Mouse (Mus musculus): ENCODE results near the gene Nup155. TPM values are rescaled to one million over a fixed set of nuclear protein-coding genes. Genes with fewer than 3 reads are reported as not detected.
"Not testable (repeated sequence)": the region's sequence is repeated elsewhere in the genome, so short reads cannot be mapped to it uniquely, and the experiment has no call there.

Gene Nup155
- polyA plus RNA-seq, 1 experiment from 2014 or later, result 27.5 TPM

DNA sequence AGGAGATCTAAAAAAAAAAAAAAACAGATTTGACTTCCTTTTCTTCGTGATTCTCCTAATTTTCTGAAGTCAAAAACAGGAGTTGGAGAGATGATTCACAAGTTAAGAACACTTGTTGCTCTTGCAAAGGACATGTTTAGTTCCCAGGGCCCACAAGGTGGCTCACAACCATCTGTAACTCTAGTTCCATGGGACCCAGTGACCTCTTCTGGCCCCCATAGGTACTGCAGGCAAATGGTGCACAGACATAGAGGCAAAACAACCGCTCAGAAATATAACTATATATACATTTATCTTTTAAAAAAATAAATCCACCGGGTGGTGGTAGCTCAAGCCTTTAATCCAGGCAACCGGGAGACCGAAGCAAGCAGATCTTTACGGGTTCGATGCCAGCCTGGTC, 11.2 kb upstream of the Nup155 start:
- no peaks in the 10 kb centered on the region for H3K27me3 ChIP-seq (ENCODE audit: insufficient read depth, low read length)
- no peaks in the 10 kb centered on the region for H3K9me3 ChIP-seq (ENCODE audit: low read depth, low read length)
- DNase-seq (peak; percentile 74), ATAC-seq (ENCODE audit: insufficient read depth) (no peak)
- 25% methylated on average over 7 of the region's 7 CpGs for WGBS
- peak overlapping the region; percentile 64 for H3K4me2 ChIP-seq
- no peak overlapping the region for H3K27ac ChIP-seq (ENCODE audit: low read depth)
- TF ChIP-seq CTCF (IDR thresholded peaks at IDR 0.05; ENCODE audit: low read depth), result peak; percentile 72
- H3K9ac ChIP-seq, result peak overlapping the region; percentile 32; the same call in 1 of the 2 replicates
- 0 out of 2 replicates have a peak, but pooled peaks cover 2% of the 10 kb centered on the region for H3K4me1 ChIP-seq (ENCODE audit: insufficient read depth)
- H3K4me3 ChIP-seq (ENCODE audit: low read depth, low read length), result peak overlapping the region; percentile 90
- H3K36me3 ChIP-seq (ENCODE audit: insufficient read depth), result peaks cover 30% of the 10 kb centered on the region; the same call in 1 of the 2 replicates

DNA sequence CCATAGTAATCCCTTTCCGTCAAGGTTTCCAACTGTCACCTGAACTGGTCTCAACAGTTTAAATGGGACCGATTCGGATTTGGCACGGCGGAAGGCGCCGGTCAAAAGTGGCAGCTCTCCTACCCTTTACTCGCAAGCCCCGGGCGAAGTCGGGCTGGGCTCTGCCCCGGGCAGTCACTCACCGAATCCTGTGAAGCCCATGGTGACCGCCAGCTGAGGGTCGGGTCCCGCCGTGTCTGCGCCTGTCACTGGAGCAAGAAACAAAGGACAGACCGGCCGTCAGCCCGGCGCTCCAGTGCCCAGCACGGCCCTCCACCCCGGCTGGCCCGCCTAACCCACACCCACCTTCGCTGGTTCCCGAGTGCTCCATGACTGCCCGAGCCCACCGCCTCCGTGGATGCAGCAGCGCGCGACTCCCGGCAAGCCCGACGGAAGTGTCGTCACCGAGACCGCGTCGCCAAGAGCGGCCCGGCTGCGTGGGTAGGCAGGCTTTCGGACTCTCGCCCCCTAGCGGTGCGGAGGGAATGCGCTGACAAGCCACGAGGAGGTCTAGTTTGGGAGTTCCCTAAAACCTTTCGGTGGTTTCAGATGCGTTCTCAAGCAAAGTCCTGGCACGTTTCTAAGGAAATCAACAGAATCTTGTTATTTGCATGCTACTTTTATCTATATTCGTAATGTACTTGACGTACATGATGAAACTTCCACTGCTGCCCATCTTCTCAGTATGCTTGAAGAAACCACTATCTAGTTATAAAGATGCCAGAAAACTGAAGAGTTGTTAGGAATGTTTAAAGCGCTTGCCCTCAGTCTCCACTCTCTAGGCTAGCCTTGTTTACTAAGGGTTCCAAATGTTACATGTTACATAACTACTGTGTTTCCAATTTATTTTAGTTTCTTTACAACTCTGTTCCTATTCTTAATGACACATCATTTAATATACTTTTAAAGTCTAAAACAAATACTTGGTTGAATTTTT, 10.0 kb upstream of the Nup155 start, which contains the start of gene Wdr70:
TSS of gene Wdr70 (minus strand) at position 436 of the 976 bp plus-strand sequence.
- peaks cover 25% of the 10 kb centered on the region; the same call in 1 of the 2 replicates for H3K36me3 ChIP-seq (ENCODE audit: insufficient read depth)
- peak within 1 kb of the TSS; percentile 90 for H3K4me3 ChIP-seq (ENCODE audit: low read depth, low read length)
- TF ChIP-seq CTCF (IDR thresholded peaks at IDR 0.05; ENCODE audit: low read depth), result peak; percentile 98
- peak within 1 kb of the TSS; percentile 64 for H3K4me2 ChIP-seq
- H3K27ac ChIP-seq (ENCODE audit: low read depth), result no peak within 1 kb of the TSS
- DNase-seq (peak; percentile 98), ATAC-seq (ENCODE audit: insufficient read depth) (peak; percentile 97)
- H3K4me1 ChIP-seq (ENCODE audit: insufficient read depth), result 0 out of 2 replicates have a peak, but pooled peaks cover 2% of the 10 kb centered on the region
- H3K9ac ChIP-seq, result peak within 1 kb of the TSS; percentile 83
- whole genome bisulfite sequencing, result 2% methylated on average over 56 of the region's 56 CpGs
- no peaks in the 10 kb centered on the region for H3K9me3 ChIP-seq (ENCODE audit: low read depth, low read length)
- no peaks in the 10 kb centered on the region for H3K27me3 ChIP-seq (ENCODE audit: insufficient read depth, low read length)

DNA sequence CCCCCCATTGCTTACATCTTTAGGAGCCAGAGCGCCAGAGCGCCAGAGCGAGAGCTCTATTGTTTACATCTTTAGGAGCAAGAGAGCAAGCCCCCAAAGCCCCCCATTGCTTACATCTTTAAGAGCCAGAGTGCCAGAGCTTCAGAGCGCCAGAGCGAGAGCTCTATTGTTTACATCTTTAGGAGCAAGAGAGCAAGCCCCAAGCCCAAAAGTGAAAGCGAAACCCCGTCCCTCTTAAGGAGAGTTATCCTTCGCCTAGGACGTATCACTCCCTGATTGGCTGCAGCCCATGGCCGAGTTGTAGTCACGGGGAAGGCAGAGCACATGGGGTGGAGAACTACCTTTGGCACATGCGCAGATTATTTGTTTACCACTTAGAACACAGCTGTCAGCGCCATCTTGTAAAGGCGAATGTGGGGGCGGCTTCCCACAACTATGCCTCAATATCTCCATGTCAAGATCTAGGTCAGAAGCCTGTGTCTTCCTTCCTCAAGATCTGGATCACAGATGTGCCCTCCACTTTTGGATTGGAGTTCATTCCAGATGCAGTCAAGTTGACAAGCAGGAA, 7.0 kb upstream of the Nup155 start:
- H3K4me1 ChIP-seq (ENCODE audit: insufficient read depth); DNase-seq; H3K9me3 ChIP-seq (ENCODE audit: low read depth, low read length); H3K36me3 ChIP-seq (ENCODE audit: insufficient read depth); H3K27me3 ChIP-seq (ENCODE audit: insufficient read depth, low read length); ATAC-seq (ENCODE audit: insufficient read depth); H3K27ac ChIP-seq (ENCODE audit: low read depth); H3K9ac ChIP-seq; H3K4me3 ChIP-seq (ENCODE audit: low read depth, low read length); H3K4me2 ChIP-seq: not testable (repeated sequence)
- WGBS, result 85% methylated on average over 13 of the region's 15 CpGs

DNA sequence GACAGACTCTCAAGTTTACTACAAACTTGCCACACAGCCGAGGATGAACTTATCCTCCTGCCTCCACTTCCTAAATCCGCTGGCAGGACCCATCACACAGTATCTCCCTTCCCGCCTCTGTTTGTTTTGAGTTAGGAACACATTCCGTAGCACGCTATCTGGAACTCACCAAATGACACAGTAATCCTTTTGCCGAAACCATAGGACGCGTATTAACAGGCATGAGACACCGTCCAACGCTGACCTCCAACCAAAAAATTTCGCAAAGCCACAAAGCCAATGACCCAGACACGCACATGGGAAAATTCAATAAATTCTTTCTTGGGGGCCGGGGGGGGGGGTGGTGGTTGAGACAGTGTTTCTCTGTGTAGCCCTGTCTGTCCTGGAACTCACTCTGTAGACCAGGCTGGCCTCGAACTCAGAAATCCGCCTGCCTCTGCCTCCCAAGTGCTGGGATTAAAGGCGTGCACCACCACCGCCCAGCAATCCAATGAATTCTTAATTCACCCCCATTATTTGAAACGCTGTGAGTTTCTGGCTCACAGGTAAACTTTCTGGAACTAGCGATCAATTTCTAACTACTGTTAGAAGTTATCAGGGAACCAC, 610 bp upstream of the Nup155 start:
- DNase-seq (no peak), ATAC-seq (ENCODE audit: insufficient read depth) (peak; percentile 36)
- H3K9ac ChIP-seq, result peak overlapping the region; percentile 88
- no peaks in the 10 kb centered on the region for H3K27me3 ChIP-seq (ENCODE audit: insufficient read depth, low read length)
- no peaks in the 10 kb centered on the region for H3K9me3 ChIP-seq (ENCODE audit: low read depth, low read length)
- peak overlapping the region; percentile 82 for H3K4me3 ChIP-seq (ENCODE audit: low read depth, low read length)
- peak overlapping the region; percentile 67 for H3K4me2 ChIP-seq
- WGBS, result 46% methylated on average over 19 of the region's 19 CpGs
- peak overlapping the region; percentile 79; the same call in 1 of the 2 replicates for H3K27ac ChIP-seq (ENCODE audit: low read depth)
- peaks cover 2% of the 10 kb centered on the region; the same call in 1 of the 2 replicates for H3K4me1 ChIP-seq (ENCODE audit: insufficient read depth)
- peaks cover 20% of the 10 kb centered on the region for H3K36me3 ChIP-seq (ENCODE audit: insufficient read depth)
- TF ChIP-seq CTCF (IDR thresholded peaks at IDR 0.05; ENCODE audit: low read depth), result no peak

DNA sequence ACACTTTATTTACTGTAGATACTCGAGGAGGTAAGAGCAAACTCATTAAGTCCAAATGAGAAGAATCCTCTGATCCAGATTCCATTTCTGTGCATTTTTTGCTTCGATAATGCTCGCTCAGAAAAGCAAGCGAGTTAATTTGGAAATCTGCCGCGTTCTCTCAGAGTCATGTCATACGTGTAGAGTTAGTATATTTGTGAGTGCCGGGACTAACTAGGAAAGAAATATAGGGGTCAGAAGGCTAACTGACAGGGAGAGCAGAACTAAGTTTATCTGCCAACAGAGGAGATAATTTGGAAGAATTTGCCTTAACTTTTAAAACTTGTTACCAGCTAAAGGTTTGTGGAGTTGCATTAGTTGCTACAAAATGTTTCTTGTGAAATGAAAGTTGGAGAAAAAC, 709 bp downstream of the Nup155 start:
- 2% methylated on average over 8 of the region's 8 CpGs for WGBS
- Histone ChIP-seq H3K36me3 (ENCODE audit: insufficient read depth) (peaks cover 27% of the 10 kb centered on the region), H3K9ac (peak overlapping the region; percentile 88), H3K9me3 (ENCODE audit: low read depth, low read length) (no peaks in the 10 kb centered on the region), H3K4me2 (peak overlapping the region; percentile 67), H3K4me3 (ENCODE audit: low read depth, low read length) (peak overlapping the region; percentile 82), H3K27ac (ENCODE audit: low read depth) (peak overlapping the region; percentile 79; the same call in 1 of the 2 replicates), H3K27me3 (ENCODE audit: insufficient read depth, low read length) (no peaks in the 10 kb centered on the region), H3K4me1 (ENCODE audit: insufficient read depth) (peaks cover 2% of the 10 kb centered on the region; the same call in 1 of the 2 replicates)
- no peak for ATAC-seq (ENCODE audit: insufficient read depth)
- no peak for TF ChIP-seq CTCF (IDR thresholded peaks at IDR 0.05; ENCODE audit: low read depth)
- DNase-seq, result peak; percentile 13

DNA sequence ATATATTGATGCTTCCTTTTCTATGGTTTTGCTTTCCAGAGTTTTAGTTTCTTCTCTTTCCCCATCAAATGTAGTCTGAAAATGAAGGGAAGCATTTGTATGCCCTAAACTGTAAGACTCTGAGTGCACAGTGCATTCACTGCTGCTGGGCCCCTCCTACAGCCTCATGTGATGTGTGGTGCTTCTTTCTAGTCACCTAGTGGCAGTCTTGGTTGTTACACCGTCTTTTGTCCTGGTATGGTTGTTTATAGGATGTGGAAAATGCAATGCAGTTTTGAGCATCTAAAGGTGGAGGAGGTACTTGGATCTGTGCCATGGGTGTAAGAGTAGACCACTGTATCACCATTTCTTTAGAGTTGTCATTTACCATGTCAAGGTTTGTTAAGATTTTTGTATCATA, 20.2 kb downstream of the Nup155 start:
- 66% methylated on average over 1 of the region's 1 CpGs for WGBS
- Histone ChIP-seq H3K4me2 (no peak overlapping the region), H3K4me3 (ENCODE audit: low read depth, low read length) (no peak overlapping the region), H3K9me3 (ENCODE audit: low read depth, low read length) (no peaks in the 10 kb centered on the region), H3K27me3 (ENCODE audit: insufficient read depth, low read length) (no peaks in the 10 kb centered on the region), H3K27ac (ENCODE audit: low read depth) (no peak overlapping the region), H3K36me3 (ENCODE audit: insufficient read depth) (peaks cover 81% of the 10 kb centered on the region), H3K9ac (no peak overlapping the region), H3K4me1 (ENCODE audit: insufficient read depth) (no peaks in the 10 kb centered on the region)
- ATAC-seq (ENCODE audit: insufficient read depth) (no peak), DNase-seq (no peak)
- no peak for TF ChIP-seq CTCF (IDR thresholded peaks at IDR 0.05; ENCODE audit: low read depth)
